In genomic region chr4:101540516-101540915, GRCm38 (mm10) we compare ENCODE assay signal across 28 mouse cellular contexts. TPM values are rescaled to one million over a fixed set of nuclear protein-coding genes. Genes with fewer than 3 reads are reported as not detected.
DNase-seq lines count a peak whose midpoint lies in the region; ATAC-seq and TF ChIP-seq lines count a peak whose summit lies in the region.
"Had no signal": no experiment of that assay in that cellular context is flagged by ENCODE, and none has a peak within 500 bp of the region (broad histone marks: within the 10 kb centered on the region; RNA-seq: fewer than 3 reads in every experiment).

No protein-coding gene starts in this region.

- no peak for TF ChIP-seq POLR2A in cerebellum, adult 2 months (IDR thresholded peaks at IDR 0.05; ENCODE audit: borderline replicate concordance, insufficient read depth, low read length)
- TF ChIP-seq POLR2A in olfactory bulb, adult 2 months (IDR thresholded peaks at IDR 0.05; ENCODE audit: insufficient read depth, low read depth, low read length) = no peak

- DNase-seq in cerebellum, adult 2 months = peak in 1 of 2 experiments; percentile 43
- no peak for DNase-seq in cerebellum, adult 11-12 months
- no peak for DNase-seq in hindbrain, embryonic 11.5 days (ENCODE audit: low spot score)
- DNase-seq in midbrain, postnatal 0 days (ENCODE audit: low spot score) = no peak
- DNase-seq in midbrain, embryonic 10.5 days (ENCODE audit: low spot score) = no peak
- no peak for DNase-seq in thymus, postnatal 4 days
- DNase-seq: adrenal gland, adult 8-10 months; adrenal gland, postnatal 14 days; adrenal gland, postnatal 36 days; B cell, adult 2 months; cerebellum, adult 11 months; cerebellum, adult 8-10 months; cerebellum, adult 9-11 months; cerebellum, postnatal 14 days; cerebellum, postnatal 36 days; embryo, embryonic 11 days had no signal

- 0 out of 2 replicates have a peak, but pooled peaks have one; percentile 11 for ATAC-seq in hindbrain, embryonic 16.5 days
- no peak for ATAC-seq in hindbrain, embryonic 11.5 days (ENCODE audit: low FRiP score)
- ATAC-seq in midbrain, postnatal 0 days (ENCODE audit: low FRiP score) = no peak
- ATAC-seq: CD4-positive, CD25-positive, alpha-beta regulatory T cell, adult 4 months; forebrain, embryonic 14.5 days; forebrain, embryonic 16.5 days had no signal

- H3K4me3 ChIP-seq in cerebellum, adult 2 months (replicated peaks; ENCODE audit: insufficient read depth, low read depth, low read length) = no peak overlapping the region
- H3K4me3 ChIP-seq in hindbrain, embryonic 16.5 days (ENCODE audit: low read length) = no peak overlapping the region
- no peak overlapping the region for H3K4me3 ChIP-seq in hindbrain, embryonic 11.5 days (ENCODE audit: low read depth, low read length)
- no peak overlapping the region for H3K4me3 ChIP-seq in midbrain, postnatal 0 days (ENCODE audit: low read depth, low read length)
- H3K4me3 ChIP-seq in midbrain, embryonic 10.5 days = no peak overlapping the region
- no peak overlapping the region for H3K4me3 ChIP-seq in olfactory bulb, adult 2 months (ENCODE audit: insufficient read depth, low read depth, low read length)
- H3K4me3 ChIP-seq: embryonic facial prominence, embryonic 13.5 days; embryonic facial prominence, embryonic 15.5 days; erythroblast, embryonic 14.5 days; forebrain, embryonic 10.5 days; forebrain, embryonic 12.5 days had no signal

- TF ChIP-seq CTCF in cerebellum, adult 2 months (IDR thresholded peaks at IDR 0.05; ENCODE audit: borderline replicate concordance, insufficient read depth, low read depth, low read length) = no peak
- TF ChIP-seq CTCF in midbrain, postnatal 0 days (IDR thresholded peaks at IDR 0.05) = no peak
- TF ChIP-seq CTCF in olfactory bulb, adult 2 months (IDR thresholded peaks at IDR 0.05; ENCODE audit: insufficient read depth, low read depth, low read length) = no peak

- no peak overlapping the region for H3K4me2 ChIP-seq in hindbrain, embryonic 16.5 days (ENCODE audit: low read length)
- no peak overlapping the region for H3K4me2 ChIP-seq in hindbrain, embryonic 11.5 days (replicated peaks; ENCODE audit: low read depth, low read length)
- no peak overlapping the region for H3K4me2 ChIP-seq in midbrain, postnatal 0 days (ENCODE audit: low read depth, low read length, poor library complexity, severe bottlenecking)
- H3K4me2 ChIP-seq: embryonic facial prominence, embryonic 13.5 days; embryonic facial prominence, embryonic 15.5 days; forebrain, embryonic 12.5 days had no signal

- H3K27ac ChIP-seq in cerebellum, adult 2 months (ENCODE audit: insufficient read depth, low read length) = 0 out of 2 replicates have a peak overlapping the region, but pooled peaks have one; percentile 72
- no peak overlapping the region for H3K27ac ChIP-seq in hindbrain, embryonic 16.5 days (ENCODE audit: low read depth, low read length)
- H3K27ac ChIP-seq in hindbrain, embryonic 11.5 days (ENCODE audit: low read depth, low read length) = no peak overlapping the region
- H3K27ac ChIP-seq in midbrain, postnatal 0 days (ENCODE audit: low read depth, low read length) = 0 out of 2 replicates have a peak overlapping the region, but pooled peaks have one; percentile 13
- no peak overlapping the region for H3K27ac ChIP-seq in midbrain, embryonic 10.5 days (replicated peaks)
- H3K27ac ChIP-seq in olfactory bulb, adult 2 months (ENCODE audit: insufficient read depth, low read depth, low read length) = peak overlapping the region; percentile 15; the same call in 1 of the 2 replicates
- H3K27ac ChIP-seq: embryonic facial prominence, embryonic 13.5 days; embryonic facial prominence, embryonic 15.5 days; forebrain, embryonic 10.5 days; forebrain, embryonic 12.5 days had no signal

- no peak overlapping the region for H3K9ac ChIP-seq in hindbrain, embryonic 16.5 days (ENCODE audit: low read depth, low read length)
- no peak overlapping the region for H3K9ac ChIP-seq in hindbrain, embryonic 11.5 days (ENCODE audit: low read depth, low read length)
- no peak overlapping the region for H3K9ac ChIP-seq in midbrain, postnatal 0 days (replicated peaks; ENCODE audit: low read length, poor library complexity, severe bottlenecking)
- H3K9ac ChIP-seq: embryonic facial prominence, embryonic 13.5 days; embryonic facial prominence, embryonic 15.5 days; forebrain, embryonic 12.5 days had no signal

- WGBS in cerebellum, adult 2 months = 26% methylated on average over 4 of the region's 4 CpGs
- 67% methylated on average over 4 of the region's 4 CpGs for WGBS in hindbrain, embryonic 16.5 days
- whole genome bisulfite sequencing in hindbrain, embryonic 11.5 days = 82% methylated on average over 4 of the region's 4 CpGs
- 49% methylated on average over 4 of the region's 4 CpGs for WGBS in midbrain, postnatal 0 days
- WGBS in midbrain, embryonic 10.5 days = 80% methylated on average over 4 of the region's 4 CpGs
- WGBS in olfactory bulb, adult 2 months = 48% methylated on average over 4 of the region's 4 CpGs

- no peaks in the 10 kb centered on the region for H3K27me3 ChIP-seq in cerebellum, adult 2 months (ENCODE audit: control insufficient read depth, insufficient read depth, low read length)
- no peaks in the 10 kb centered on the region for H3K27me3 ChIP-seq in hindbrain, embryonic 16.5 days (replicated peaks; ENCODE audit: control insufficient read depth, insufficient read depth, low read length)
- no peaks in the 10 kb centered on the region for H3K27me3 ChIP-seq in hindbrain, embryonic 11.5 days (ENCODE audit: control insufficient read depth, insufficient read depth, low read length)
- no peaks in the 10 kb centered on the region for H3K27me3 ChIP-seq in midbrain, postnatal 0 days (ENCODE audit: insufficient read depth, low read length)
- no peaks in the 10 kb centered on the region for H3K27me3 ChIP-seq in midbrain, embryonic 10.5 days (ENCODE audit: low read depth, poor library complexity, severe bottlenecking)
- H3K27me3 ChIP-seq: CH12.LX; embryonic facial prominence, embryonic 13.5 days; embryonic facial prominence, embryonic 15.5 days; forebrain, embryonic 12.5 days had no signal

- H3K36me3 ChIP-seq in hindbrain, embryonic 16.5 days (ENCODE audit: control insufficient read depth, insufficient read depth, low read length) = no peaks in the 10 kb centered on the region
- H3K36me3 ChIP-seq in hindbrain, embryonic 11.5 days (ENCODE audit: control insufficient read depth, insufficient read depth, low read length) = no peaks in the 10 kb centered on the region
- no peaks in the 10 kb centered on the region for H3K36me3 ChIP-seq in midbrain, postnatal 0 days (ENCODE audit: insufficient read depth, low read length)
- H3K36me3 ChIP-seq in midbrain, embryonic 10.5 days = no peaks in the 10 kb centered on the region
- H3K36me3 ChIP-seq: embryonic facial prominence, embryonic 13.5 days; embryonic facial prominence, embryonic 15.5 days; forebrain, embryonic 10.5 days; forebrain, embryonic 12.5 days; G1E had no signal

- peaks cover 6% of the 10 kb centered on the region; the same call in 1 of the 2 replicates for H3K4me1 ChIP-seq in cerebellum, adult 2 months (ENCODE audit: control insufficient read depth, insufficient read depth, low read length)
- no peaks in the 10 kb centered on the region for H3K4me1 ChIP-seq in hindbrain, embryonic 16.5 days (ENCODE audit: control insufficient read depth, insufficient read depth, low read depth, low read length)
- H3K4me1 ChIP-seq in hindbrain, embryonic 11.5 days (replicated peaks; ENCODE audit: control insufficient read depth, insufficient read depth, low read length) = no peaks in the 10 kb centered on the region
- H3K4me1 ChIP-seq in midbrain, postnatal 0 days (ENCODE audit: insufficient read depth, low read length) = no peaks in the 10 kb centered on the region
- H3K4me1 ChIP-seq in midbrain, embryonic 10.5 days = no peaks in the 10 kb centered on the region
- H3K4me1 ChIP-seq in olfactory bulb, adult 2 months (ENCODE audit: control insufficient read depth, insufficient read depth, low read length) = no peaks in the 10 kb centered on the region
- H3K4me1 ChIP-seq: embryonic facial prominence, embryonic 13.5 days; embryonic facial prominence, embryonic 15.5 days; forebrain, embryonic 10.5 days; forebrain, embryonic 12.5 days had no signal

- no peaks in the 10 kb centered on the region for H3K9me3 ChIP-seq in hindbrain, embryonic 16.5 days (ENCODE audit: control insufficient read depth, low read length)
- no peaks in the 10 kb centered on the region for H3K9me3 ChIP-seq in hindbrain, embryonic 11.5 days (ENCODE audit: control insufficient read depth, low read length)
- H3K9me3 ChIP-seq in midbrain, postnatal 0 days (ENCODE audit: low read length) = no peaks in the 10 kb centered on the region
- no peaks in the 10 kb centered on the region for H3K9me3 ChIP-seq in midbrain, embryonic 10.5 days (replicated peaks)
- H3K9me3 ChIP-seq: embryonic facial prominence, embryonic 13.5 days; embryonic facial prominence, embryonic 15.5 days; forebrain, embryonic 10.5 days; forebrain, embryonic 12.5 days; G1E had no signal

RNA-seq across cellular contexts. Expression of gene Dnajc6, which starts 44.1 kb away (rescaled TPM):
- 109 and 126 TPM in 2 replicates for polyA plus RNA-seq in cerebellum, adult 2 months (2012; rRNA removed)
- 66.1 and 68.1 TPM in 2 replicates for polyA plus RNA-seq in hindbrain, embryonic 16.5 days (2015; fragmentation: Nextera tagmentation; extraction: Ambion mirVana)
- polyA plus RNA-seq in hindbrain, embryonic 11.5 days (2014; fragmentation: Nextera tagmentation; extraction: Ambion mirVana) = 6.0 and 6.9 TPM in 2 replicates
- total RNA-seq in midbrain, postnatal 0 days (2014; rRNA removed) = 208 and 225 TPM in 2 replicates
- polyA plus RNA-seq in midbrain, postnatal 0 days (2015; fragmentation: Nextera tagmentation; extraction: Ambion mirVana) = 74.9 and 79.0 TPM in 2 replicates
- 1.2 and 3.0 TPM in 2 replicates for polyA plus RNA-seq in midbrain, embryonic 10.5 days (2016; fragmentation: Nextera tagmentation; extraction: Ambion mirVana)
- polyA plus RNA-seq in olfactory bulb, adult 2 months (2012; ENCODE audit: insufficient read depth, insufficient read length, low replicate concordance, missing spikeins) = 89.3 TPM in 1 of 2 replicates, not detected in the other
- total RNA-seq: CH12.LX had no signal
- polyA plus RNA-seq: erythroblast, embryonic 14.5 days; G1E had no signal

Comparison
In these comparisons a context has a peak if more than half of its experiments do, and no peak if none do; other contexts are left out.
1. H3K27ac ChIP-seq: peak in cerebellum, adult 2 months (single experiment), midbrain, postnatal 0 days (single experiment) and olfactory bulb, adult 2 months (single experiment); none in hindbrain, embryonic 16.5 days (single experiment), hindbrain, embryonic 11.5 days (single experiment) and midbrain, embryonic 10.5 days (single experiment).